Mouse (Mus musculus) heart, adult 11 months (tissue): ENCODE results near the gene Tank.

Experiments used
- DNase-seq: peaks from one replicate; pipeline ENCODE4 v3.0.0; 2022

Tank gene

DNA sequence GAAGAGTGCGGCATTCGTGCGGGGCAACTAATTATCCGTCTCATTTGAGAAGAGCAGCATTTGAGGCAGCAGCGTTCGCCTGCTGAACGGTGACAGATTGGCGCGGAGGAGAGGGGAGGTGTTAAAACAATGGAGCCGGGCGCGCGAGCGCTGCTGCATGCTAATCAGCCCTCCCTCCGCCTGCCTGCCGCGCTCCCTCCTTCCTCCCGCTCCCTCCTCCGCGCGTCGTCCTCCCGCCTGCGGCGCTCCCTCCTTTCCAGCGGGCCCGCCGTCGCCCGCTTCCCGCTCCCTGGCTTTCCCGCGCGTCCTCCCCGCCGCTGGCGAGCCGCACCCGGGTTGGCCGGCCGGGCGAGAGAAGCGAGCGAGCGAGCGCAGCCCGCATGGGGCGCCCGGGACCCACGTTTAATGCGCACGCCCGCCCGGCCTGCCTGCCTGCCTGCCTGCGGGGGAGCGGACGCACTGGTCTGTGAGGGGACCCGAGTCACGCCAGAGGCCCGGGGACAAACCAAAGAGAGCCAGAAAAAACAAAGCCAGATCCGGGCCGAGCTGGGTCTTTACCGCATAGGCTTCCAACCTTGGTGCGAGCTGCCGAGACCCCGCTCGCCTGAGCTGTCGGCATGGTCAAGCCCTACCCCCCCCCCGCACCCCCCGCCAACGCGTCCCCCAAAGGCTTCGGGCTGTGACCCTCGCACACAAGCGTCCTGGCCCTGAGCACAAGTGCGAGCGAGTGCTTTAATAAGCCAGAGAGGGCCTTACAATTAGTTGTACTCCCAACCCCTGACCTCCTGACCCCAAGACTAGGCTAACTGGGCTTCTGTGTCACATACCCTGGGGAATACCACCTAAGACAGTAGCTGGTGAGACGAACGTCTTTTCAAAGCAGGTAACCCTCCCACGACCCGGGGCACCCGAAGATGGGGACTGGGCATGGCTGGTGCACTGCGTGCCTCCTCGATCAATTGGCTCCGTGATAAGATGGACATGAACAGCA, 78.3 kb downstream of the Tank start:
- peak; percentile 92 for DNase-seq

DNA sequence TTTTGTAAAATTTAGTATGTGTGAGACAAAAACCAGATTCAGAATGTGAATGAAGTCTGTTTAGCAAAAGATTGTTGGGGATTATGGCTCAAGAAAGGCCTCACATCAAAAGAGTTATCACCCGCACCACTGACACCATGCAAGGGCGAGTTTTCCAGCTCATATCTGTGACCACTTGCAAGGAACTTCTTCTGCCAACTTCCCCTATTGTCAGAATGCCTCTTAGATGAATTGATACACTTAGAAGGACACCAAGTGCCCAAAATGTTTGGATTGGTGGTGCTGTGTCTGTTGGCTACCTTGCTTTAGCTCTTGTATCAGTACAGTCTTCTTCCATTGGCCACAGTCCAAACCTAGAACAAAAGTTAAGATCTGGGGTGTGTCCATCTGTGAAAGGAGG, 80.9 kb downstream of the Tank start:
- DNase-seq = no peak

DNA sequence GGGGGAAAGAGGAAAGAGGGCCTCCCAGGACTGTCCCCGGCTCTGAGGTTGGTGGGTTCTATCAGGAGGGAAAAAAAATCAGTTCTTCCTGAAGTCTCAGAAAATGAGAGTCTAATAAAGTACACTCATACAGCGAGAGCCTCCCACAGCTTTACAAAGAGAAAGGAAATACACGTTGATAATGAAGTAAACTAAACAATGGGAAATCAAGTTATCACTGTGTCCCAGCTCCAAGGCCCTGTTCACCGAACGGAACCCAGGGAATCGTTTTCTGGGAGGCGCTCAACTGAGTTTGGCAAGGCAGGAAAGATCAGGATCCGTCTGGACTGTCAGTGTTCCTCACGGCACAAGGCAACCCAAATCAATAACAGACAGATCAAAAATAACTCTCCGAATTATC, 84.4 kb downstream of the Tank start:
- DNase-seq = no peak

DNA sequence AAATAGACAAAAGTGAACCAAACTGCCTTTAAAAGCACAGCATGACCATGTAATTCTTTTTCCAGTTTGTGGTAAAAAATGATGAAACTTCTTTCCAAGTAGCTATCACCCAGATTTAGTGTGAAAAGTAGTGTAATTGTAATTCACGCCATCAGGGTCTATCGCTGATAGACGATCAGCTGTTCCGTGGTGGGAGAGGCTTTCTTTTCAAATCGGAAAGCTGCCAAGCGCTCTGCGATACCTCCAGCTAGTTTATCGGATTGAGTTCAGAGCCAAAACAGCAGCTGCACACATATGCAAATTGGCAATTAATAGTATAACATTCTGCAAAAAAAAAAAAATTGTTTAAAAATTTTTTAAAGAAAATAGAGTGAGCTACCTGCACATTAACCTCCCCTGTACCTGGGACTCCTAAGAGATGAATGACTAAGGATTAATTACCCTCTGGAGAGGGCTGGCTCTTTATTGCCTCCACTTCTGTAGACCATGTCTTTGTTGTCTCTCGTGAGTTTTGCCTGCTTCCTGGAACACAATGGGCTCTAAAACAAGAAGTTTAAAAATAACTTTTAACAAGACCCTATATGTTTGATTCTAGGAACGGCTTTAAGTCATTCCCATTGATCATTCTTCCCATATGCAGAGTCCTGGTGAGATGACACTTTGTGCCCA, 85.3 kb downstream of the Tank start:
- DNase-seq = no peak

GRCm38 (mm10) chr2:61667420-61667819, 89.0 kb downstream of the Tank start:
- no peak for DNase-seq

GRCm38 (mm10) chr2:61668260-61668659, 89.9 kb downstream of the Tank start:
- DNase-seq = no peak

DNA sequence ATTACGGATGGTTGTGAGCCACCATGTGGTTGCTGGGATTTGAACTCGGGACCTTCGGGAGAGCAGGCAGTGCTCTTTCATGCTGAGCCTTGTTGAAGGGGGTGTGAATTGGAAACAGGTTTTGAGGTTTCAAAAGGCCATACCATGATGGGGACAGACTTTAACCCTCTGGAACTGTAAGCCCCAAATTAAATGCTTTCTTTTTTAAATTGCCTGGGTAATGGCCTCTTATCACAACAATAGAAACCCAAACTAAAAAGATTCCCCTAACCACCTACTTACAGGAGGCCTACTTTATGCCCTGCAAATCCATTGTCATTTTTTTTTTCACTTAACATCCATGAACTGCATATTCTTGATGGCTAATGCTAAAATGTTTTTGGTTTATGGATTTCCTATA, 96.2 kb downstream of the Tank start:
- DNase-seq = no peak

GRCm38 (mm10) chr2:61681572-61681971, 103.2 kb downstream of the Tank start:
- DNase-seq = no peak

DNA sequence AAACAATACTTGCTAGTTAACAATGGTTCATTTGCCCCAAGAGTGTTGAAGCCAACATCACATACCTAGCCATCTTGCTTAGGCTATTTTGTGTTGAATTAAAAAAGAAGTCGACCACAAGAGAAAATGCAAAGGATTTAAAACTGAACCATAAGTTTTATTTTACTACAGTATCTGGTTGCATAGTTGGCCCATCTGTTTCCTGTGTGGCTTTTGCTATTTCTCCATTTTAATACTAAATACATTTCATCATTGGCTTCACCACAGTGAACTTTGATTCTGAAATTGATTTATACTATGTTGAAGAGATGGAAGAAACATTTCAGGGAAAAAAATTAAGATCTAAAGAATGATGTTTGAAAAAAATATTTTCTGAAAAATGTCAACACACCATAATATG, 108.1 kb downstream of the Tank start:
- DNase-seq = no peak

DNA sequence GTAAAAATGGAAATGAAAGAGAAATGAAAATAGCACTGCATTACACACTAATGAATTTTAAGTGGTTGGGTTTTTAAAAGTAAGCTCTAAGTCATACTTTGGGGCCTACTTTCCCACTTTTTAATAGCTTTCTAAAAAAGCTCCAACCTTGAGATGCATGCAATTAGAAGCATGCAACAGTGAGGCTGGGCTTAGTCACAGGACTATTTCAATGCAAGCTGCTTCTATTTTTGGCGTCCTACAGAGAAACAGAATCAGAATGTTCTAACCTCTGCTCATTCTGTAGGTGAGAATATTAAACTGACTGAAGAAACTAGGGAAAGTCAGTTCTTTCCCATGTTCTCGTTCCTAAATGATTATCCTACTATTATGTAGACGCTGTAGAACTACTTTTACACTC, 110.7 kb downstream of the Tank start:
- DNase-seq = no peak
